Mouse (Mus musculus) ES-Bruce4 (cell line): ENCODE results near the gene Tom1l2. TPM values are rescaled to one million over a fixed set of nuclear protein-coding genes. Genes with fewer than 3 reads are reported as not detected.

ENCODE experiments used
- H3K27ac ChIP-seq: 2 replicates; pipeline ENCODE4 v1.5.1; 2012; ENCODE audit warnings: low read length, inconsistent platforms; ENCODE audit not compliant: insufficient read depth
- H3K27me3 ChIP-seq: 2 replicates; pipeline ENCODE4 v1.6.1; 2012; ENCODE audit warnings: mild to moderate bottlenecking, low read length, inconsistent platforms; ENCODE audit not compliant: control insufficient read depth, poor library complexity, insufficient read depth, severe bottlenecking
- H3K36me3 ChIP-seq: 2 replicates; pipeline ENCODE4 v1.6.1; 2012; ENCODE audit warnings: inconsistent platforms, mild to moderate bottlenecking, low read length, moderate library complexity; ENCODE audit not compliant: control insufficient read depth, poor library complexity, insufficient read depth, severe bottlenecking
- H3K4me1 ChIP-seq: one replicate; pipeline ENCODE4 v1.8.1; 2011; ENCODE audit warnings: low read length; ENCODE audit not compliant: control insufficient read depth, insufficient read depth
- H3K4me3 ChIP-seq: 2 replicates; pipeline ENCODE4 v1.5.1; 2011; ENCODE audit warnings: low read depth, mild to moderate bottlenecking, low read length
- H3K9ac ChIP-seq: 2 replicates; pipeline ENCODE4 v1.6.1; 2012; ENCODE audit warnings: low read depth, mild to moderate bottlenecking, inconsistent platforms; ENCODE audit not compliant: poor library complexity, severe bottlenecking
- H3K9me3 ChIP-seq: replicated peaks from 2 replicates; pipeline ENCODE4 v1.6.1; 2012; ENCODE audit warnings: mild to moderate bottlenecking, low read length, inconsistent platforms; ENCODE audit not compliant: control insufficient read depth, poor library complexity, insufficient read depth, severe bottlenecking
- CTCF ChIP-seq: IDR thresholded peaks from one replicate; pipeline ENCODE4 v1.8.1; 2011; ENCODE audit warnings: low read depth, low read length
- EP300 ChIP-seq: IDR thresholded peaks from 2 replicates; pipeline ENCODE4 v1.6.1; 2011; ENCODE audit warnings: low read depth, low read length; ENCODE audit not compliant: insufficient read depth
- POLR2A ChIP-seq: IDR thresholded peaks from one replicate; pipeline ENCODE4 v1.8.1; 2011; ENCODE audit warnings: low read length; ENCODE audit not compliant: insufficient read depth
- polyA plus RNA-seq: library from polyadenylated mRNA; stranded (reverse); fragments of >200 nt; gene quantifications from 2 replicates; pipeline ENCODE4 v1.2.4, GENCODE M21; 2011; ENCODE audit warnings: low read depth; ENCODE audit not compliant: missing spikeins, insufficient read depth, insufficient read length

Gene Tom1l2
- polyA plus RNA-seq, 1 experiment: 9.9 TPM

GRCm38 (mm10) chr11:60317376-60318102 lies 35.2 kb downstream of the Tom1l2 start:
- Histone ChIP-seq H3K9me3 (no peaks in the 10 kb centered on the region), H3K36me3 (no peaks in the 10 kb centered on the region), H3K9ac (no peak overlapping the region), H3K4me1 (no peaks in the 10 kb centered on the region), H3K4me3 (no peak overlapping the region), H3K27me3 (no peaks in the 10 kb centered on the region), H3K27ac (no peak overlapping the region)
- no peak for TF ChIP-seq POLR2A
- TF ChIP-seq CTCF: no peak
- TF ChIP-seq EP300: no peak

GRCm38 (mm10) chr11:60316883-60317282 lies 35.8 kb downstream of the Tom1l2 start:
- Histone ChIP-seq H3K4me3 (no peak overlapping the region), H3K36me3 (no peaks in the 10 kb centered on the region), H3K9me3 (no peaks in the 10 kb centered on the region), H3K4me1 (no peaks in the 10 kb centered on the region), H3K9ac (no peak overlapping the region), H3K27ac (no peak overlapping the region), H3K27me3 (no peaks in the 10 kb centered on the region)
- no peak for TF ChIP-seq EP300
- no peak for TF ChIP-seq POLR2A
- no peak for TF ChIP-seq CTCF

- no peak overlapping the region for H3K4me3 ChIP-seq
- H3K9ac ChIP-seq: no peak overlapping the region
- H3K36me3 ChIP-seq: no peaks in the 10 kb centered on the region
- H3K4me1 ChIP-seq: no peaks in the 10 kb centered on the region
- H3K27me3 ChIP-seq: no peaks in the 10 kb centered on the region
- TF ChIP-seq POLR2A: no peak
- TF ChIP-seq CTCF: no peak
- TF ChIP-seq EP300: no peak
- no peaks in the 10 kb centered on the region for H3K9me3 ChIP-seq
- no peak overlapping the region for H3K27ac ChIP-seq
These were observed 36.5 kb downstream of the Tom1l2 start for GRCm38 (mm10) chr11:60316250-60316649.

GRCm38 (mm10) chr11:60311025-60311854 lies 41.5 kb downstream of the Tom1l2 start:
- no peaks in the 10 kb centered on the region for H3K27me3 ChIP-seq
- no peak overlapping the region for H3K9ac ChIP-seq
- TF ChIP-seq POLR2A (no peak), CTCF (no peak), EP300 (no peak)
- H3K36me3 ChIP-seq: no peaks in the 10 kb centered on the region
- H3K4me3 ChIP-seq: no peak overlapping the region
- no peaks in the 10 kb centered on the region for H3K4me1 ChIP-seq
- H3K27ac ChIP-seq: no peak overlapping the region
- H3K9me3 ChIP-seq: no peaks in the 10 kb centered on the region

- Histone ChIP-seq H3K36me3 (no peaks in the 10 kb centered on the region), H3K27me3 (no peaks in the 10 kb centered on the region), H3K27ac (no peak overlapping the region), H3K9ac (no peak overlapping the region), H3K4me3 (no peak overlapping the region), H3K9me3 (no peaks in the 10 kb centered on the region), H3K4me1 (peaks cover 2% of the 10 kb centered on the region)
- no peak for TF ChIP-seq POLR2A
- TF ChIP-seq EP300: no peak
- TF ChIP-seq CTCF: no peak
These were observed 42.8 kb downstream of the Tom1l2 start for GRCm38 (mm10) chr11:60309875-60310274.
